Mouse (Mus musculus) lung, embryonic 16.5 days (tissue): ENCODE measurements around the gene Epn3. TPM values are rescaled to one million over a fixed set of nuclear protein-coding genes. Genes with fewer than 3 reads are reported as not detected.

ENCODE experiments used
- ATAC-seq: fragments of 200-750 bp; cut with Nextera tagmentation; 2 replicates; pipeline ENCODE4 v1.8.0; 2017; ENCODE audit warnings: low read depth, mild to moderate bottlenecking, moderate library complexity
- H3K27ac ChIP-seq: fragments of 300-500 bp; sonication (generic); 2 replicates; pipeline ENCODE4 v1.5.1; 2014; ENCODE audit warnings: mild to moderate bottlenecking, control low read depth, low read length
- H3K27me3 ChIP-seq: fragments of 300-500 bp; sonication (generic); 2 replicates; pipeline ENCODE4 v1.6.1; 2014; ENCODE audit warnings: low read depth, low read length, mixed read lengths; ENCODE audit not compliant: control insufficient read depth, insufficient read depth
- H3K36me3 ChIP-seq: fragments of 300-500 bp; sonication (generic); 2 replicates; pipeline ENCODE4 v1.6.1; 2014; ENCODE audit warnings: low read length; ENCODE audit not compliant: control insufficient read depth, insufficient read depth
- H3K4me1 ChIP-seq: fragments of 300-500 bp; sonication (generic); replicated peaks from 2 replicates; pipeline ENCODE4 v1.6.1; 2014; ENCODE audit warnings: low read length, mixed read lengths; ENCODE audit not compliant: control insufficient read depth, insufficient read depth
- H3K4me2 ChIP-seq: fragments of 300-500 bp; sonication (generic); 2 replicates; pipeline ENCODE4 v1.6.1; 2014; ENCODE audit warnings: low read depth, low read length, control low read depth
- H3K4me3 ChIP-seq: fragments of 300-500 bp; sonication (generic); 2 replicates; pipeline ENCODE4 v1.5.1; 2014; ENCODE audit warnings: mild to moderate bottlenecking, low read length, control low read depth
- H3K9ac ChIP-seq: fragments of 300-500 bp; sonication (generic); 2 replicates; pipeline ENCODE4 v1.6.1; 2014; ENCODE audit warnings: low read length, control low read depth
- H3K9me3 ChIP-seq: fragments of 300-500 bp; sonication (generic); 2 replicates; pipeline ENCODE4 v1.6.1; 2016; ENCODE audit warnings: low read length; ENCODE audit not compliant: control insufficient read depth
- WGBS: fragments of 180-500 bp; shearing (Covaris S2); extraction: QIAGEN DNeasy Blood & Tissue Kit; methylation state at CpG from one replicate; pipeline ENCODE4 v1.1.7; 2014; 5-methylcytosine and 5-hydroxymethylcytosine counted together
- polyA plus RNA-seq: library from polyadenylated mRNA; unstranded; fragments of >200 nt; fragmentation: Nextera tagmentation; extraction: Ambion mirVana; gene quantifications from 2 replicates; pipeline ENCODE4 v1.2.1, GENCODE M21; 2015

Gene Epn3
- polyA plus RNA-seq, 1 experiment from 2014 or later, result 18.5 TPM

GRCm38 (mm10) chr11:94475722-94476121 is 24.1 kb downstream of the Epn3 start:
- WGBS, result 23% methylated on average over 11 of the region's 11 CpGs
- H3K27ac ChIP-seq, result no peak overlapping the region
- no peak overlapping the region for H3K4me2 ChIP-seq
- H3K9me3 ChIP-seq, result no peaks in the 10 kb centered on the region
- no peak for ATAC-seq
- H3K4me3 ChIP-seq, result no peak overlapping the region
- peaks cover 37% of the 10 kb centered on the region for H3K27me3 ChIP-seq
- H3K4me1 ChIP-seq, result peaks cover 25% of the 10 kb centered on the region
- no peak overlapping the region for H3K9ac ChIP-seq
- no peaks in the 10 kb centered on the region for H3K36me3 ChIP-seq

GRCm38 (mm10) chr11:94474544-94474910 is 25.2 kb downstream of the Epn3 start:
- 3% methylated on average over 11 of the region's 11 CpGs for WGBS

GRCm38 (mm10) chr11:94473707-94474543 is 25.8 kb downstream of the Epn3 start, which contains the start of gene Cacna1g:
Gene Cacna1g, minus strand, starts transcription at chr11:94474198.
- peak within 1 kb of the TSS; percentile 61 for H3K4me3 ChIP-seq
- ATAC-seq, result peak; percentile 92
- H3K36me3 ChIP-seq, result no peaks in the 10 kb centered on the region
- peaks cover 37% of the 10 kb centered on the region for H3K27me3 ChIP-seq
- peak within 1 kb of the TSS; percentile 67 for H3K9ac ChIP-seq
- 0% methylated on average over 38 of the region's 71 CpGs for WGBS
- peak within 1 kb of the TSS; percentile 95 for H3K4me2 ChIP-seq
- peak within 1 kb of the TSS; percentile 92 for H3K27ac ChIP-seq
- peaks cover 36% of the 10 kb centered on the region for H3K4me1 ChIP-seq
- H3K9me3 ChIP-seq, result no peaks in the 10 kb centered on the region

More at GRCm38 (mm10) chr11:94474544-94474910, 25.2 kb downstream of the Epn3 start:
- peaks cover 30% of the 10 kb centered on the region for H3K4me1 ChIP-seq
- peak overlapping the region; percentile 52 for H3K9ac ChIP-seq
- H3K9me3 ChIP-seq, result no peaks in the 10 kb centered on the region
- ATAC-seq, result no peak
- peak overlapping the region; percentile 92 for H3K27ac ChIP-seq
- peak overlapping the region; percentile 61 for H3K4me3 ChIP-seq
- H3K4me2 ChIP-seq, result peak overlapping the region; percentile 95
- H3K36me3 ChIP-seq, result no peaks in the 10 kb centered on the region
- peaks cover 37% of the 10 kb centered on the region for H3K27me3 ChIP-seq

GRCm38 (mm10) chr11:94472916-94473706 is 26.7 kb downstream of the Epn3 start:
- Histone ChIP-seq H3K27me3 (peaks cover 37% of the 10 kb centered on the region), H3K27ac (peak overlapping the region; percentile 92), H3K4me3 (peak overlapping the region; percentile 61), H3K4me1 (peaks cover 42% of the 10 kb centered on the region), H3K36me3 (no peaks in the 10 kb centered on the region), H3K4me2 (peak overlapping the region; percentile 95), H3K9me3 (no peaks in the 10 kb centered on the region), H3K9ac (peak overlapping the region; percentile 67)
- no peak for ATAC-seq
- under 1% methylated on average over 51 of the region's 52 CpGs for WGBS

- Histone ChIP-seq H3K4me1 (peaks cover 47% of the 10 kb centered on the region), H3K27me3 (peaks cover 37% of the 10 kb centered on the region)
These were observed 27.2 kb downstream of the Epn3 start for GRCm38 (mm10) chr11:94472585-94472915.

GRCm38 (mm10) chr11:94471740-94472584 is 27.8 kb downstream of the Epn3 start:
- WGBS, result 5% methylated on average over 16 of the region's 17 CpGs
- peak overlapping the region; percentile 95 for H3K4me2 ChIP-seq
- no peaks in the 10 kb centered on the region for H3K9me3 ChIP-seq
- ATAC-seq, result no peak
- H3K4me1 ChIP-seq, result peaks cover 51% of the 10 kb centered on the region
- no peak overlapping the region; the same call in 1 of the 2 replicates for H3K27ac ChIP-seq
- peak overlapping the region; percentile 61 for H3K4me3 ChIP-seq
- H3K36me3 ChIP-seq, result no peaks in the 10 kb centered on the region
- peak overlapping the region; percentile 67 for H3K9ac ChIP-seq
- H3K27me3 ChIP-seq, result peaks cover 37% of the 10 kb centered on the region

More at GRCm38 (mm10) chr11:94472585-94472915, 27.2 kb downstream of the Epn3 start:
- Histone ChIP-seq H3K4me2 (peak overlapping the region; percentile 95), H3K9me3 (no peaks in the 10 kb centered on the region), H3K36me3 (no peaks in the 10 kb centered on the region), H3K4me3 (peak overlapping the region; percentile 61), H3K9ac (peak overlapping the region; percentile 67), H3K27ac (peak overlapping the region; percentile 28; the same call in 1 of the 2 replicates)
- WGBS, result under 1% methylated on average over 15 of the region's 15 CpGs
- ATAC-seq, result no peak

GRCm38 (mm10) chr11:94470391-94470790 is 29.4 kb downstream of the Epn3 start:
- peaks cover 52% of the 10 kb centered on the region for H3K4me1 ChIP-seq
- H3K27me3 ChIP-seq, result peaks cover 30% of the 10 kb centered on the region
- no peak overlapping the region for H3K9ac ChIP-seq
- WGBS, result 39% methylated on average over 6 of the region's 7 CpGs
- no peaks in the 10 kb centered on the region for H3K36me3 ChIP-seq
- no peak for ATAC-seq
- H3K4me3 ChIP-seq, result no peak overlapping the region
- H3K4me2 ChIP-seq, result no peak overlapping the region
- H3K27ac ChIP-seq, result peak overlapping the region; percentile 66
- H3K9me3 ChIP-seq, result no peaks in the 10 kb centered on the region

GRCm38 (mm10) chr11:94469136-94470064 is 30.4 kb downstream of the Epn3 start:
- Histone ChIP-seq H3K36me3 (no peaks in the 10 kb centered on the region), H3K4me1 (peaks cover 48% of the 10 kb centered on the region), H3K27ac (peak overlapping the region; percentile 66), H3K9ac (0 out of 2 replicates have a peak overlapping the region, but pooled peaks have one; percentile 15), H3K4me3 (no peak overlapping the region), H3K9me3 (no peaks in the 10 kb centered on the region), H3K4me2 (0 out of 2 replicates have a peak overlapping the region, but pooled peaks have one; percentile 5), H3K27me3 (peaks cover 20% of the 10 kb centered on the region)
- 36% methylated on average over 8 of the region's 9 CpGs for WGBS
- ATAC-seq, result peak; percentile 64
